Mouse (Mus musculus) megakaryocyte-erythroid progenitor cell, adult 5-6 weeks (primary cell): ENCODE data around the gene Flrt1. TPM values are rescaled to one million over a fixed set of nuclear protein-coding genes. Genes with fewer than 3 reads are reported as not detected.
"Not testable (repeated sequence)": the region's sequence is repeated elsewhere in the genome, so short reads cannot be mapped to it uniquely, and the experiment has no call there.

ENCODE experiments used
- ATAC-seq: replicated peaks from 2 replicates; pipeline ENCODE4 v1.8.0; 2016; ENCODE audit warnings: mild to moderate bottlenecking, inconsistent platforms; ENCODE audit not compliant: severe bottlenecking, poor library complexity, low FRiP score, low TSS enrichment
- total RNA-seq, 2 experiments: library from RNA; stranded (forward) in 1 of 2; stranded (reverse) in 1 of 2; fragments of 200-1000, 215-1000 nt in 1 of 2; fragments of >200 nt in 1 of 2; fragmentation: Nextera tagmentation in 1 of 2; gene quantifications; 2 replicates each; pipeline ENCODE4 v1.2.3; 2014 to 2017

Flrt1 gene
- total RNA-seq, 2 experiments from 2014 or later, result not detected

DNA sequence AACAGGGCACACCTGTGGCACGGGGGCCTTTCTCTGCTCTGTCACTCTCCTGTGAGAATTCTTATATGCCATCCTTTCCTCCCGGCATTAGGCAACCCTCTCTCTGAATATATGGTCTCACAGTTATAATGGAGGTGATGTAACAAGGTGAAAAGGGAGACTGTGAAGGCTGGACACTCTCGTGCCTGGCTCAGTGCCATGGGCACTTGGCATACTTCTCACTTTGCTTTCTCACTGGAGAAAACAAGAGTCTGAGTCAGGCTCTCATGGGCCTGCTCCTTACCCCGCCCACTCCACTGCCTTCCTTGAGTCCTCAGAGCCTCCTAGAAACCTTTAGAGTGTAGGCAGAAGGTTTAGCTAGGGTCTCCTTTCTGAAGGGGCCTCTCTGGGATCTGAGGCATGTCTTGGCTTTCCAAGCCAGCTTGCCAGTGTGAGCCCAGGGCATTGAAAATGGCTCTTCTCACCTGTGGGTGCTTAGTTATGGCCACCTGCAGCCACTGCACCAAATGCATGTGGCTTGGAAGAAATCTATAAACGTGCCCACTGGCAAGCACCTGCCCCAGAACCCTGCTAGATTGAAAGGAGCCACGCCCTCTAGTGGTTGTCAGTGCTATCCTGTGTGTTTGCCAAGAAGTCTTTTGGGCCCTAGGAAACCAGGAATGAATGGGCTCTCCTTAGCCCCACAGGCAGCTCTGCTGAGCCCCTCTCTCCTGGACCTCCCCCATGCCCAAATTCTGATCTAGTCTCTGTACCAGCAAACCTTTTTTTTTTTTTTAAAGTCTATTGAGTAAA is 2.8 kb upstream of the Flrt1 start:
- ATAC-seq, result no peak

GRCm38 (mm10) chr19:7107174-7107573 is 1.6 kb upstream of the Flrt1 start:
- ATAC-seq, result no peak

GRCm38 (mm10) chr19:7106566-7106965 is 1.0 kb upstream of the Flrt1 start:
- ATAC-seq, result no peak

DNA sequence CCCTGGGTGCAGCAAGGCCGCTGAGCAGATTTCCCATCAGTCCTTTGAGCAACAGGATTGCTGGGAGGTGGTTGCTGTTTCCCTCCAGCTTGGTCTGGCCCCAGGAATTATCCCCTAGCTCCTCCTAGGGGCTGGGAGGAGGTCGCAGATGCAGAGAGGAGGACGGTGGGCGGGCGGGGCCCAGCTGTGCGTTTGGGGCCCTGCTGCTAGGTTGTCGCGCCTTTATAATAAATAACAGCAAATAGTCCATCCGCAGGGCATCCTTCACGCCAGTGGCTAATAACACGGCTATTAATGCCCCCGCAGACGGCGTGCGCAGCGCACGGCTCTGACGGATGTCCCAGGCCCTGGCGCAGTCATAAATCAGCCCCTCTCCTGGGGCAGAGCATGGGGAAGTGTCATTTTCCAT is 1.5 kb downstream of the Flrt1 start:
- no peak for ATAC-seq

GRCm38 (mm10) chr19:7103349-7103992 is 2.1 kb downstream of the Flrt1 start:
- ATAC-seq, result no peak

DNA sequence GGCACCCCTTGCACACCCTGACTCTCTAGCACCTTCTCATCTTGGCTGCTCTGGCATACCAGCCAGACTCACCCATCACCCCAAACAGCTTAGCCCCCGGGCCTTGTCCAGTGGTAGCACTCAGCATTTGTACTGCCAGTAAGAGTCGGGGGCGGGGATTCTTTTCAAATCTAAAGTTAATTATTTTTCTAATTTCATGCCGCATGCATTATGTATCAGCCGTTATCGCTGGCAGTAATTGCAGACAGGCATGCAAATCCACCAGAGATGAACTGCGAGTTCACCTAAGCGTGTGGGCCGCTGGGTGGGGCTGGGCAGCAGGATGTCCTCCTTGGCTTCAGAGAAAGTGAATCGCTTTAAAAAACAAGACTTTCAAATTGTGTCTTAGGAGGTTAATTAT is 3.5 kb downstream of the Flrt1 start:
- no peak for ATAC-seq

DNA sequence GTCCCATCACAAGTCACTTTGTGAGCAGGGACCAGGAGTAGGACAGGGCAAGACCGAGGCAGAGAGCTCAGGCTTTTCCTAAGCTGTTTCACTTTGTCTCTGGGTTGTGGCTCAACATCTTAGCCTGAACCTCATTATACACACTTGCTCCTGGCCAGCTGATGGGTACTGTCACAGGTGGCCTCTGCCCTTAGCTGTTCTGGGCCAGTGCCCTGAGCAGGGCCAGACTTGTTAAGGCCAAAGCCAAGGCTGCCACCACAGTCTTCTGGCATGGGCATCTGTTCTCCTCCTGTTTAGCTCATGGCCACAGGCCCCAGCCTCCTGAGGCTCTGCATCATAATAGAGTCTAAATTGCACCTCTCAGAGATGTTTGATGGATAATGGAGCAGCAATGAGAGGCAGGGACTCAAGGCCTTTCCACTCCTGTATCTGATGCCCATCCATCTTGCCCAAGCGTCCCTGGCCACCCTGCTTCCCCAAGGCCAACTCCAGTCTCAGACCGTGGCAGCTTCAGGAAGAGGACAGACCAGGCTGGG is 5.8 kb downstream of the Flrt1 start:
- no peak for ATAC-seq

GRCm38 (mm10) chr19:7092756-7093155 is 12.8 kb downstream of the Flrt1 start:
- ATAC-seq, result no peak

DNA sequence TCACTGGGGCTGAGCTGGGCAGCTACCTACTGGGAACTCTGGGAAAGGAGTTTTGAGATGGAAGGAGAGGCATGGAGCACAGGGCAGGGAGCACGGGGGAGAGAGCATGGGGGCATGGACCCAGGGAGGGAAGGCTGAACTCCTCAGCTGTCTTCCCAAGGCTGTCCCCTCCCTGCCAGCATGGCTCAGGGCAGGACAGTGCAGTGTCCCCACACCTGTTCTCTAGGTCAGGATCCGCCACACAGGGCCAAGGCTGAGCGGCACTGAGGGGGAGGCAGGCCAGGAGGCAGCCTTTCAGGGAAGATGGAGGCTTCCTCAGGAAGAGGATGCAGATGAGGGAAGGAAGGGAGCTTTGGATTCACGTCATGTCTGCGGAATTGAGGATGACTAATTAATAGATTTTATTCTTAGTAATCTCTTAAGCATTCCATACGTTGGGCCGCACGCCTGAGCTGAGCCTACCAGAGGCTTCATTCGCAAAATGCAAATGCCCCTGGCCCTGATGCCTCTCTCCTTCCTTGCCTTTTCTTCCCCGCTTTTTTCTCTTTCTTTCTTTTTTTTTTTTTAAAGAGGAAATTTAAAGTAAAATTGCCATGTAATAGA is 14.0 kb downstream of the Flrt1 start:
- ATAC-seq, result no peak

DNA sequence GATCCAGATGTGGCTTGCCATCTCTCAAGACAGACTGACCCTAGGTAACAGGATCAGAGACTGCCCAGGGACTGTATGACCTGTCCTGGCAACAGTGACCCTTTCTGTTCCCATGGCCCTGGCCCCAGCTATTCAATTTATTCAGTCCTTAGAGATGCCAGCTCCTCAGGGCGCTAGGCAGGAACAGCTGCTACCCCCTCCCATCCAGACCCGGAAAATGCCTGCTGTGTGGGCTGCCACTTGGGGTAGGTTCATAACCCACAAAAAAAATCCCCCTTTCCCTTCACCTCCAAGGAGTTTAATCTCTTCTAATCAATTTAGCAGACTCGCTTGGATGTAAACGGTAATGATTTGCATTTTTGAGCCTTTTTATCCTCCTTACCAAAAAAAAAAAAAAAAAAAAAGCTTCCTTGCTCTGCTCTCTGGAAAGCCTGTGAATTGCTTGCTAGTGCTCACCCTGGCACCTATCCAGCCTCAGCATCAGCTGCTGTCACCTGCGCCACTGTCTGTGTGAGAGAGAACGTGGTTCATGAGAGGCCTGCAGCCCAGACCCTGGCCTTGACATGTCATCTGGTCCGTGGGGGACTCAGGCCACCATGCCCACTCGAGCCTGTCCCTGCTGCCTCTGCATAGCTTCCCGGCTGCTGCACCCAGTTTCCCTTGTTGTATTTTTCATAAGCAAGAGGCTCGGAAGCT is 15.0 kb downstream of the Flrt1 start:
- no peak for ATAC-seq

- no peak for ATAC-seq
Observed at GRCm38 (mm10) chr19:7089842-7090251, 15.7 kb downstream of the Flrt1 start.

DNA sequence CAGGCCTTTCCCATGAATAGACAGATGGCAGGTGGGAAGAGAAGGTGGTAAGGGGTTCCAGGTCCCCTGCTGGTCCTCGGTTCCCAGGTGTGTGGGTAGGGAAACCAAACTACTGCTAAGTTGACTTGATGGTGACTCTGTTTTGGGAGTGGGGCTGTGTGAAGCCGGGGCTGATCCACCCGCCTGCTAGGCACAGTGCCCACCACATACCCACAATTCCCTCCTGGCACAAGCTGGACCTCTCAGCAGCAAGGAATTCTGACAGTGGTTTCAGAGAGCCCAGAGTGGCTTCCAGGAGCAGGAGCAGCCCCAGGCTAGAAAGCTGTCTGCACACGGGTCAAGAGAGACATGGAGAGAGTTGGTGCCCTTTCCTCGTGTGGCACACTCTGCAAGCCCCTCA is 16.5 kb downstream of the Flrt1 start:
- no peak for ATAC-seq

DNA sequence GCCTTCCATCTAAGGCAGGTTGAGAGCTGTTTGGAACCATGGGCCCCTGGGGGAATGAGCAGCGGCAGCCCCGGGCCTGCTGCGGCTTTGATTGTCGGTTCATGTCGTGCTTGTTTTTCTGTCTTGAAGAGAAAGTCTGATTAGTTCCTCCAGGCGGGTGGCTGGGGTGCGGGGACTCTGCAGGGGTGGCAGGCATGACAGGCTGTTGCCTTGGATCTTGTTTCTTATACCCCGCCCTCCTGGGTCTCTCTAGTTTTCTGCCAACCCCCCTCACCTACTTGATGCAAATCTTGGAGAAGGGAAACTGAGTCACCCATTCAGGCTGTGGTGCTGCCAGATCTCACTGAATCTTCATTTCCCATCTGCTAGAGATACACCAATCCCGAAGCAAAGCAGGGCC is 17.0 kb downstream of the Flrt1 start:
- ATAC-seq, result no peak

DNA sequence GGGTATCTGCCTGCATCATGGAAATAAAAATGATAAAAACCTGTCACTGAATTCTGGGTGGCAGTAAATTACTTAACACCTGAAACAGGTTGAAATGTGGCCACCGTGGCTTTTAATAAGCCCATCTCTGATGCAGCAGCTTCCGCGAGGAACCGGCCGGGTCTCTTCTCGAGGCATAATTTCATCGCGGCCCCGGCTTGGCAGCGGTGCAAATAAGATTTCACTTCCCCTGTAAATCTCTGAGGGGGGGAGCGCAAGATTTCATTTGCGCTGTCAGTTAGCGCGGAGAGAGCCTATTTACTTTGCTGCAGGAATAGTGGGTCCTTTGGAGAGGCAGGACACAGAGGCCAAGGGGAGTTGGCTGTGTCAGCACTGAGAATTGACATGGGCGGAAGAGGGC is 20.8 kb downstream of the Flrt1 start:
- ATAC-seq, result no peak

- no peak for ATAC-seq
Observed at GRCm38 (mm10) chr19:7083035-7083794, 22.3 kb downstream of the Flrt1 start.

- ATAC-seq, result no peak
Observed at GRCm38 (mm10) chr19:7081516-7082266, 23.8 kb downstream of the Flrt1 start.

- ATAC-seq, result no peak
Observed at GRCm38 (mm10) chr19:7078271-7078670, 27.3 kb downstream of the Flrt1 start.

- ATAC-seq, result no peak
Observed at GRCm38 (mm10) chr19:7077666-7078065, 27.9 kb downstream of the Flrt1 start.

GRCm38 (mm10) chr19:7075336-7075735 is 30.2 kb downstream of the Flrt1 start:
- ATAC-seq, result not testable (repeated sequence)
